Mouse (Mus musculus): ENCODE results near the gene Ntmt1. TPM values are rescaled to one million over a fixed set of nuclear protein-coding genes. Genes with fewer than 3 reads are reported as not detected.

Gene Ntmt1
- 78.8 and 82.3 TPM in 2 replicates for polyA plus RNA-seq (2015; fragmentation: Nextera tagmentation; extraction: Ambion mirVana)

GRCm38 (mm10) chr2:30807648-30808295 lies at the start of gene Ntmt1:
Ntmt1 (plus strand) TSS chr2:30807826.
- H3K4me2 ChIP-seq = peak within 1 kb of the TSS; percentile 86
- peak; percentile 99 for ATAC-seq (ENCODE audit: insufficient read depth, low FRiP score, low read depth)
- under 1% methylated on average over 39 of the region's 44 CpGs for WGBS

GRCm38 (mm10) chr2:30758341-30759087 lies 49.1 kb upstream of the Ntmt1 start:
- Histone ChIP-seq H3K27me3 (replicated peaks) (no peaks in the 10 kb centered on the region), H3K9me3 (no peaks in the 10 kb centered on the region), H3K4me3 (replicated peaks) (peak overlapping the region; percentile 8), H3K4me2 (peak overlapping the region; percentile 37), H3K9ac (no peak overlapping the region), H3K36me3 (no peaks in the 10 kb centered on the region), H3K4me1 (peaks cover 32% of the 10 kb centered on the region), H3K27ac (peak overlapping the region; percentile 95)
- WGBS = 6% methylated on average over 17 of the region's 17 CpGs
- peak; percentile 89 for ATAC-seq (ENCODE audit: insufficient read depth, low FRiP score, low read depth)

More at GRCm38 (mm10) chr2:30807648-30808295, at the start of gene Ntmt1:
- Histone ChIP-seq H3K27me3 (replicated peaks) (no peaks in the 10 kb centered on the region), H3K27ac (peak within 1 kb of the TSS; percentile 77), H3K9ac (peak within 1 kb of the TSS; percentile 83), H3K9me3 (no peaks in the 10 kb centered on the region), H3K36me3 (no peaks in the 10 kb centered on the region), H3K4me3 (replicated peaks) (peak within 1 kb of the TSS; percentile 87), H3K4me1 (peaks cover 11% of the 10 kb centered on the region)

GRCm38 (mm10) chr2:30759088-30759374 lies 48.6 kb upstream of the Ntmt1 start:
- WGBS = 43% methylated on average over 4 of the region's 4 CpGs
- no peaks in the 10 kb centered on the region for H3K27me3 ChIP-seq (replicated peaks)
- H3K4me2 ChIP-seq = peak overlapping the region; percentile 37; the same call in 1 of the 2 replicates
- ATAC-seq (ENCODE audit: insufficient read depth, low FRiP score, low read depth) = no peak
- H3K9ac ChIP-seq = no peak overlapping the region
- peak overlapping the region; percentile 95 for H3K27ac ChIP-seq
- H3K9me3 ChIP-seq = no peaks in the 10 kb centered on the region
- no peaks in the 10 kb centered on the region for H3K36me3 ChIP-seq
- H3K4me3 ChIP-seq (replicated peaks) = peak overlapping the region; percentile 8; the same call in 1 of the 2 replicates
- peaks cover 30% of the 10 kb centered on the region for H3K4me1 ChIP-seq

GRCm38 (mm10) chr2:30759442-30759841 lies 48.2 kb upstream of the Ntmt1 start:
- H3K27me3 ChIP-seq (replicated peaks) = no peaks in the 10 kb centered on the region
- ATAC-seq (ENCODE audit: insufficient read depth, low FRiP score, low read depth) = no peak
- peak overlapping the region; percentile 95 for H3K27ac ChIP-seq
- H3K9me3 ChIP-seq = no peaks in the 10 kb centered on the region
- H3K4me3 ChIP-seq (replicated peaks) = no peak overlapping the region
- H3K4me2 ChIP-seq = peak overlapping the region; percentile 37; the same call in 1 of the 2 replicates
- 52% methylated on average over 4 of the region's 4 CpGs for WGBS
- peaks cover 30% of the 10 kb centered on the region for H3K4me1 ChIP-seq
- no peaks in the 10 kb centered on the region for H3K36me3 ChIP-seq
- no peak overlapping the region for H3K9ac ChIP-seq

GRCm38 (mm10) chr2:30759858-30760547 lies 47.6 kb upstream of the Ntmt1 start:
- Histone ChIP-seq H3K36me3 (no peaks in the 10 kb centered on the region), H3K4me2 (no peak overlapping the region), H3K4me3 (replicated peaks) (no peak overlapping the region), H3K4me1 (peaks cover 30% of the 10 kb centered on the region), H3K27ac (peak overlapping the region; percentile 95), H3K27me3 (replicated peaks) (no peaks in the 10 kb centered on the region), H3K9ac (no peak overlapping the region), H3K9me3 (no peaks in the 10 kb centered on the region)
- no peak for ATAC-seq (ENCODE audit: insufficient read depth, low FRiP score, low read depth)
- WGBS = 58% methylated on average over 10 of the region's 10 CpGs

- Histone ChIP-seq H3K9ac (no peak overlapping the region), H3K4me3 (replicated peaks) (no peak overlapping the region), H3K36me3 (no peaks in the 10 kb centered on the region), H3K9me3 (no peaks in the 10 kb centered on the region), H3K4me1 (peaks cover 30% of the 10 kb centered on the region), H3K27ac (peak overlapping the region; percentile 95; the same call in 1 of the 2 replicates), H3K27me3 (replicated peaks) (no peaks in the 10 kb centered on the region), H3K4me2 (no peak overlapping the region)
- WGBS = 42% methylated on average over 6 of the region's 6 CpGs
- no peak for ATAC-seq (ENCODE audit: insufficient read depth, low FRiP score, low read depth)
Measured at GRCm38 (mm10) chr2:30760706-30761105, 46.9 kb upstream of the Ntmt1 start.

GRCm38 (mm10) chr2:30766446-30766845 lies 41.2 kb upstream of the Ntmt1 start:
- no peak for ATAC-seq (ENCODE audit: insufficient read depth, low FRiP score, low read depth)
- no peak overlapping the region for H3K4me2 ChIP-seq
- WGBS = 83% methylated on average over 5 of the region's 5 CpGs

GRCm38 (mm10) chr2:30767626-30768240 lies 39.9 kb upstream of the Ntmt1 start:
- Histone ChIP-seq H3K27me3 (replicated peaks) (no peaks in the 10 kb centered on the region), H3K36me3 (no peaks in the 10 kb centered on the region), H3K9ac (no peak overlapping the region), H3K9me3 (no peaks in the 10 kb centered on the region), H3K4me3 (replicated peaks) (no peak overlapping the region), H3K4me1 (peaks cover 17% of the 10 kb centered on the region), H3K4me2 (no peak overlapping the region), H3K27ac (no peak overlapping the region)
- no peak for ATAC-seq (ENCODE audit: insufficient read depth, low FRiP score, low read depth)
- 81% methylated on average over 7 of the region's 7 CpGs for WGBS

More at GRCm38 (mm10) chr2:30766446-30766845, 41.2 kb upstream of the Ntmt1 start:
- Histone ChIP-seq H3K36me3 (no peaks in the 10 kb centered on the region), H3K27me3 (replicated peaks) (no peaks in the 10 kb centered on the region), H3K4me3 (replicated peaks) (no peak overlapping the region), H3K27ac (no peak overlapping the region), H3K4me1 (peaks cover 6% of the 10 kb centered on the region), H3K9ac (no peak overlapping the region), H3K9me3 (no peaks in the 10 kb centered on the region)

- Histone ChIP-seq H3K4me1 (peaks cover 22% of the 10 kb centered on the region), H3K4me3 (replicated peaks) (no peak overlapping the region), H3K4me2 (no peak overlapping the region), H3K9ac (no peak overlapping the region), H3K27ac (no peak overlapping the region), H3K36me3 (no peaks in the 10 kb centered on the region), H3K27me3 (replicated peaks) (no peaks in the 10 kb centered on the region), H3K9me3 (no peaks in the 10 kb centered on the region)
- WGBS = 65% methylated on average over 5 of the region's 5 CpGs
- no peak for ATAC-seq (ENCODE audit: insufficient read depth, low FRiP score, low read depth)
Measured at GRCm38 (mm10) chr2:30768529-30768928, 39.1 kb upstream of the Ntmt1 start.

GRCm38 (mm10) chr2:30769187-30769586 lies 38.4 kb upstream of the Ntmt1 start:
- no peaks in the 10 kb centered on the region for H3K27me3 ChIP-seq (replicated peaks)
- no peak for ATAC-seq (ENCODE audit: insufficient read depth, low FRiP score, low read depth)
- H3K4me1 ChIP-seq = peaks cover 22% of the 10 kb centered on the region
- H3K9me3 ChIP-seq = no peaks in the 10 kb centered on the region
- H3K27ac ChIP-seq = no peak overlapping the region
- H3K9ac ChIP-seq = no peak overlapping the region
- no peaks in the 10 kb centered on the region for H3K36me3 ChIP-seq
- no peak overlapping the region for H3K4me3 ChIP-seq (replicated peaks)
- no peak overlapping the region for H3K4me2 ChIP-seq
- 46% methylated on average over 6 of the region's 6 CpGs for WGBS

- Histone ChIP-seq H3K4me2 (peak overlapping the region; percentile 98), H3K9me3 (no peaks in the 10 kb centered on the region), H3K36me3 (no peaks in the 10 kb centered on the region), H3K9ac (peak overlapping the region; percentile 58), H3K4me1 (peaks cover 22% of the 10 kb centered on the region), H3K27ac (peak overlapping the region; percentile 86), H3K4me3 (replicated peaks) (peak overlapping the region; percentile 52), H3K27me3 (replicated peaks) (no peaks in the 10 kb centered on the region)
- WGBS = 2% methylated on average over 50 of the region's 51 CpGs
- ATAC-seq (ENCODE audit: insufficient read depth, low FRiP score, low read depth) = no peak
Measured at GRCm38 (mm10) chr2:30771368-30771805, 36.2 kb upstream of the Ntmt1 start.
